Comparison of ENCODE assay signal across 7 mouse cellular contexts in genomic region chr9:56551376-56552186, GRCm38 (mm10).
DNase-seq lines count a peak whose midpoint lies in the region; ATAC-seq and TF ChIP-seq lines count a peak whose summit lies in the region.

No protein-coding gene starts in this region.

- H3K4me1 ChIP-seq in lung, embryonic 16.5 days (replicated peaks; ENCODE audit: control insufficient read depth, insufficient read depth, low read length): peaks cover 3% of the 10 kb centered on the region; the same call in 1 of the 2 replicates
- peaks cover 23% of the 10 kb centered on the region for H3K4me1 ChIP-seq in embryonic facial prominence, embryonic 12.5 days
- H3K4me1 ChIP-seq in hindbrain, embryonic 11.5 days (replicated peaks; ENCODE audit: control insufficient read depth, insufficient read depth, low read length): peaks cover 8% of the 10 kb centered on the region; the same call in 1 of the 2 replicates

- no peak for TF ChIP-seq POLR2A in myocyte (IDR thresholded peaks at IDR 0.05; ENCODE audit: insufficient read length, low read depth)

- no peak overlapping the region for H3ac ChIP-seq in myocyte (ENCODE audit: control insufficient read depth, insufficient read length)

- H3K27ac ChIP-seq in lung, embryonic 16.5 days (ENCODE audit: low read length): peak overlapping the region; percentile 36; the same call in 1 of the 2 replicates
- H3K27ac ChIP-seq in embryonic facial prominence, embryonic 12.5 days: no peak overlapping the region
- H3K27ac ChIP-seq in hindbrain, embryonic 11.5 days (ENCODE audit: low read depth, low read length): no peak overlapping the region

- no peak for ATAC-seq in lung, embryonic 16.5 days (ENCODE audit: low read depth)
- peak; percentile 23; the same call in 1 of the 2 replicates for ATAC-seq in embryonic facial prominence, embryonic 12.5 days (ENCODE audit: insufficient number of reproducible peaks, insufficient read depth, low FRiP score, low TSS enrichment)
- ATAC-seq in hindbrain, embryonic 11.5 days (ENCODE audit: low FRiP score): 0 out of 2 replicates have a peak, but pooled peaks have one; percentile 32

- no peaks in the 10 kb centered on the region for H3K9me3 ChIP-seq in lung, embryonic 16.5 days (ENCODE audit: control insufficient read depth, low read length)
- no peaks in the 10 kb centered on the region for H3K9me3 ChIP-seq in embryonic facial prominence, embryonic 12.5 days
- H3K9me3 ChIP-seq in hindbrain, embryonic 11.5 days (ENCODE audit: control insufficient read depth, low read length): no peaks in the 10 kb centered on the region

- 59% methylated on average over 11 of the region's 11 CpGs for WGBS in lung, embryonic 16.5 days
- 57% methylated on average over 11 of the region's 11 CpGs for WGBS in embryonic facial prominence, embryonic 12.5 days
- 66% methylated on average over 11 of the region's 11 CpGs for WGBS in hindbrain, embryonic 11.5 days

- no peaks in the 10 kb centered on the region for H3K79me2 ChIP-seq in myocyte (ENCODE audit: control insufficient read depth, insufficient read depth)

- DNase-seq in lung, adult 18-20 months: no peak
- no peak for DNase-seq in hindbrain, embryonic 11.5 days (ENCODE audit: low spot score)
- DNase-seq in gastrocnemius, adult 18-20 months (ENCODE audit: low spot score): no peak
- no peak for DNase-seq in gastrocnemius, postnatal 4 days (ENCODE audit: low spot score in 2 of 2)

- H3K4me3 ChIP-seq in lung, embryonic 16.5 days (ENCODE audit: low read length): no peak overlapping the region
- no peak overlapping the region for H3K4me3 ChIP-seq in embryonic facial prominence, embryonic 12.5 days
- H3K4me3 ChIP-seq in hindbrain, embryonic 11.5 days (ENCODE audit: low read depth, low read length): no peak overlapping the region
- H3K4me3 ChIP-seq in myocyte: no peak overlapping the region

- H3K4me2 ChIP-seq in lung, embryonic 16.5 days (ENCODE audit: low read depth, low read length): no peak overlapping the region
- H3K4me2 ChIP-seq in embryonic facial prominence, embryonic 12.5 days (replicated peaks): no peak overlapping the region
- H3K4me2 ChIP-seq in hindbrain, embryonic 11.5 days (replicated peaks; ENCODE audit: low read depth, low read length): no peak overlapping the region
- H3K4me2 ChIP-seq in myocyte (ENCODE audit: low read depth): peak overlapping the region; percentile 51

- H3K27me3 ChIP-seq in lung, embryonic 16.5 days (ENCODE audit: control insufficient read depth, insufficient read depth, low read depth, low read length): no peaks in the 10 kb centered on the region
- H3K27me3 ChIP-seq in embryonic facial prominence, embryonic 12.5 days: no peaks in the 10 kb centered on the region
- H3K27me3 ChIP-seq in hindbrain, embryonic 11.5 days (ENCODE audit: control insufficient read depth, insufficient read depth, low read length): no peaks in the 10 kb centered on the region
- no peaks in the 10 kb centered on the region for H3K27me3 ChIP-seq in myocyte (ENCODE audit: control insufficient read depth, insufficient read depth, insufficient read length)

- H3K9ac ChIP-seq in lung, embryonic 16.5 days (ENCODE audit: low read length): no peak overlapping the region
- no peak overlapping the region for H3K9ac ChIP-seq in embryonic facial prominence, embryonic 12.5 days
- no peak overlapping the region for H3K9ac ChIP-seq in hindbrain, embryonic 11.5 days (ENCODE audit: low read depth, low read length)

- no peaks in the 10 kb centered on the region for H3K36me3 ChIP-seq in lung, embryonic 16.5 days (ENCODE audit: control insufficient read depth, insufficient read depth, low read length)
- no peaks in the 10 kb centered on the region for H3K36me3 ChIP-seq in embryonic facial prominence, embryonic 12.5 days
- no peaks in the 10 kb centered on the region for H3K36me3 ChIP-seq in hindbrain, embryonic 11.5 days (ENCODE audit: control insufficient read depth, insufficient read depth, low read length)
- H3K36me3 ChIP-seq in myocyte (ENCODE audit: control insufficient read depth, insufficient read depth): no peaks in the 10 kb centered on the region

TF ChIP-seq in myocyte, 11 proteins besides CTCF, POLR2A, EP300 and RAD21:
- TF ChIP-seq TCF3 (IDR thresholded peaks at IDR 0.05; ENCODE audit: insufficient read length, low read depth): no peak
- no peak for TF ChIP-seq REST (IDR thresholded peaks at IDR 0.05; ENCODE audit: insufficient read depth, insufficient read length)
- TF ChIP-seq E2F4 (IDR thresholded peaks at IDR 0.05; ENCODE audit: insufficient read depth): no peak
- no peak for TF ChIP-seq SRF (IDR thresholded peaks at IDR 0.05; ENCODE audit: control insufficient read depth, insufficient read length, low read depth)
- TF ChIP-seq POLR2AphosphoS2 (IDR thresholded peaks at IDR 0.05; ENCODE audit: insufficient read length, low read depth): no peak
TF ChIP-seq in myocyte: peak in this region for 0.
